Mouse (Mus musculus): ENCODE results near the gene Cnbp. TPM values are rescaled to one million over a fixed set of nuclear protein-coding genes. Genes with fewer than 3 reads are reported as not detected.

The Cnbp gene
- total RNA-seq, 1 experiment from 2014 or later = 558 TPM

GRCm38 (mm10) chr6:87809144-87809543 is 41.8 kb downstream of the Cnbp start:
- no peak for ATAC-seq (ENCODE audit: extremely low read depth, insufficient number of reproducible peaks, low FRiP score, poor library complexity, severe bottlenecking)

DNA sequence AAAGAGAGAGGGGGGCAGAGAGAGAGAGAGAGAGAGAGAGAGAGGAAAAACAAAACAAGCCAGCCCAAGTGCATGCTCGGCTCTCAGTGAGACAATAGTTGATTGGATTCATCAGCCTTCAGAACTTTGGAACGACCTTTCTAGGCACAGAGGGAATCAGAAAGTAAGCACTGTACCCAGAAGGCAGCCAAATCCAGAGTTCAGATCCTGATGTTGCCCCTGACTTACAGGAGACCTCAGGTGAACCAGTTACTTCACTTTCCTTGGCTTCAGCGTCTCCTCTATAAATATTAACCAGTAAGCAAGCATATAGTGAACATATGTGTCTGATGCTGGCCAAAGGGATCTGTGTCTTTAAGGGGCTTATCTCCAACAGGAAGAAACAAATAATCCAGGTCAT is 42.4 kb downstream of the Cnbp start:
- ATAC-seq (ENCODE audit: extremely low read depth, insufficient number of reproducible peaks, low FRiP score, poor library complexity, severe bottlenecking) = no peak

DNA sequence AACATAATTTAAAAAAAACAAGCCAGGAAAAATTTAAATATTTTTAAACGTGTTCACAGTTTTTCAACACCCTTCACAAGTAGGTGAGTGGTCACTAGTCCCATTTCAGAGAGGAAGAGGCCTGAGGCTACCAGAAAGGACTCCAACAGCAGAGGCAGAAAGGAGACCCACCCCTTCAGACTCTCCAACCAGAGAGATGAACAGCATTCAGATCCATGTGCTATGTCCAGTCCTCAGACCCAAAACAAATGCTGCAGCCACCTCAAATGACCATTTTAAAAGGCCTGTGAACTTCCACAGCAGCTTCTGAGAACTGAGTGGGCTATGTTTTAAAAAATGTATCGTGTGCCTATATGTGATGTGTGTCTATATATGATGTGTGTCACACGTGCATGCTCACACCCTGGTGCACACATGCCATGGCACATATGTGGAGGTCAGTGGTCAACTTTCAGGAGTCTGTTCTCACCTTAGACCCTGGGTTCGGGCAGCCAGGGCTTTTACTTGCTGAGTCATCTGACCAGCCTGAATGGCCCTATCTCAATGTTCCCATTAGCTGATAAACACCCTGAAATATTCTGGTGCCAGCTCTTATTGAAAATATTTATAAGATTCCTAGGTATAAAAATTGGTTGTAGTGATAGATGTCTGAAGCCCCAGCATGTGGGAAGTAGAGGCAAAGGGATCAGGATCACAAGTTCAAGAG is 43.0 kb downstream of the Cnbp start:
- no peak for ATAC-seq (ENCODE audit: extremely low read depth, insufficient number of reproducible peaks, low FRiP score, poor library complexity, severe bottlenecking)

GRCm38 (mm10) chr6:87806857-87807256 is 44.0 kb downstream of the Cnbp start:
- ATAC-seq (ENCODE audit: extremely low read depth, insufficient number of reproducible peaks, low FRiP score, poor library complexity, severe bottlenecking) = no peak

DNA sequence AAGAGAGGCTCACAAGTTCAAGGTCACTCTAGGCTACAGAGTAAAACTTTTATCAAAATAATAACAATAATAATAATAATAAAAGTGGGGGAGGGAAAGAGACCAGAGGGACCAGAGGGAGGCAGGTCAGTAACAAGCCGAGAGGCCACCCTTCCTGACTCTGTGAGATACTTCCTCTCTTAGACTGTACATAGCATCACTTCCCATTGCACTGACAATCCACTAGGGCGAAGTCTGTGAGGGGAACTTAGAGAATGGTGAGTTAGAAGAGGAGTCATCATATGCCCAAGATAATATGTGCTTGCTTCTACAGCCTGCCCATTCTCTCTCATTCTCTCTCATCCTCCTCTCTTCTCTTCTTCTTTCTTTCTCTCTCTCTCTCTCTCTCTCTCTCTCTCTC is 44.9 kb downstream of the Cnbp start:
- ATAC-seq (ENCODE audit: extremely low read depth, insufficient number of reproducible peaks, low FRiP score, poor library complexity, severe bottlenecking) = peak; percentile 83

DNA sequence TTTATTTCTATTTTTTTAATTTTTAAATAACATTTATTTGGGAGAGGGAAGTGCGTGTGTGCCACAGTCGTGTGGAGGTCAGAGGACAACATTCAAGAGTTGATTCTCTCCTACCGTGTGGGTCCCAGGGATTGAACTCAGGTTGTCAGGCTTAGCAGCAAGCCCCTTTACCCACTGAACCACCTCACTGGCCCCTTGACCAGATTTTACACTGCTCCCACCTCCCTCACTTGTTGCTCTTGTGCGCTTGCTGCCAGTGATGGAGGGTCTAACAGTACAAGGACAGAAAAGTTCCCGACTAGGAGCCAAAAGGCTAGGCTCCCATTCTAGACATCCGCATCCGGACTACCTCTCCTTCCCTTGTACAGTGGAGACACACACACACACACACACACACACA is 45.5 kb downstream of the Cnbp start:
- no peak for ATAC-seq (ENCODE audit: extremely low read depth, insufficient number of reproducible peaks, low FRiP score, poor library complexity, severe bottlenecking)

- ATAC-seq (ENCODE audit: extremely low read depth, insufficient number of reproducible peaks, low FRiP score, poor library complexity, severe bottlenecking) = no peak
Observed at GRCm38 (mm10) chr6:87804886-87805285, 46.0 kb downstream of the Cnbp start.

- ATAC-seq (ENCODE audit: extremely low read depth, insufficient number of reproducible peaks, low FRiP score, poor library complexity, severe bottlenecking) = no peak
Observed at GRCm38 (mm10) chr6:87804036-87804435, 46.9 kb downstream of the Cnbp start.

- peak; percentile 33; the same call in 1 of the 2 replicates for ATAC-seq (ENCODE audit: extremely low read depth, insufficient number of reproducible peaks, low FRiP score, poor library complexity, severe bottlenecking)
Observed at GRCm38 (mm10) chr6:87802462-87802861, 48.4 kb downstream of the Cnbp start.

DNA sequence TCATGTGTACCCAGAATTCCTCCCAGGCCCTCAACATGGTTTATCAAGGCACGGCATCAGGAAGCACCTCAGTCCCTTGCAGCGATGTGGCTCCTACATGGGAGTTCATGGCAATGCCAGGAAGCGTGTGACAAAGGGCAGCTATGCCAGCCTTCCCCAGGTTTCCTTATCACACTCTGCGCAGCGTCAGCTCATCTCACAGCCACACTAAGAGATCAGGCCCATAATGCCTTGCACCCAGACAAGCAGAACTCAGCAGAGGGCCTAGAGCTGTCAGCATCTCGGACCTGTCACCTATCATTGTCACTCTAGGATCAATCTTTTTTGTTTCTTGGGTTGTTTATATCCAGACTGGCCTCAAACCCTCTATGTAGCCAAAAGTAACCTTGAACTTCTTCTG is 51.3 kb downstream of the Cnbp start:
- no peak for ATAC-seq (ENCODE audit: extremely low read depth, insufficient number of reproducible peaks, low FRiP score, poor library complexity, severe bottlenecking)

- ATAC-seq (ENCODE audit: extremely low read depth, insufficient number of reproducible peaks, low FRiP score, poor library complexity, severe bottlenecking) = no peak
Observed at GRCm38 (mm10) chr6:87797321-87797720, 53.6 kb downstream of the Cnbp start.

DNA sequence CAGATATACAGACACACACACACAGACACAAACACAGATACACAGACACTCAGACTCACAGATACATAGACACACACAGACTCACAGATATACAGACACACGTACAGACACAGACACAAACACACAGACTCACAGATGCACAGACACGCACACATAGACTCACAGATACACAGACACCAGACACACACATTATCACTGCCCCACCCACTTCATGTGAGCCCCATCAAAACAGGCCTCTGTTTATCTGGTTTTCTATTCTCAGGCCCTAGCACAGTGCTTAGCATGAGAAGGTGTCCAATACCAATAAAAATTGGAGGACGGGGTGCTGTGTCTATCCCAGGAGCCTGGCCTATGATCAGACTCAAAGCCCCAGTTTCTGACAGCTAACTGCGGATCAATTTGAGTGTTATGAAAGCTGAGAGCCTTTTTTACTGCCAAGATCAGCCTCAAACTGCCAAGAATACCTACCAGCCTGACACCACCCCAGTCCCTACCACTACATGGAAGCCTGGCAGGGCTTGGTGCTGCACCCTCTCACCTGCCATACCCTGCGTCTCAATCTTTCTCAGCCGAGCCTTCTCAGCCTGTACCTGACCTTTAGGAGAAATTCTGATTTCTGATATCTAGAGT is 54.5 kb downstream of the Cnbp start:
- ATAC-seq (ENCODE audit: extremely low read depth, insufficient number of reproducible peaks, low FRiP score, poor library complexity, severe bottlenecking) = no peak

DNA sequence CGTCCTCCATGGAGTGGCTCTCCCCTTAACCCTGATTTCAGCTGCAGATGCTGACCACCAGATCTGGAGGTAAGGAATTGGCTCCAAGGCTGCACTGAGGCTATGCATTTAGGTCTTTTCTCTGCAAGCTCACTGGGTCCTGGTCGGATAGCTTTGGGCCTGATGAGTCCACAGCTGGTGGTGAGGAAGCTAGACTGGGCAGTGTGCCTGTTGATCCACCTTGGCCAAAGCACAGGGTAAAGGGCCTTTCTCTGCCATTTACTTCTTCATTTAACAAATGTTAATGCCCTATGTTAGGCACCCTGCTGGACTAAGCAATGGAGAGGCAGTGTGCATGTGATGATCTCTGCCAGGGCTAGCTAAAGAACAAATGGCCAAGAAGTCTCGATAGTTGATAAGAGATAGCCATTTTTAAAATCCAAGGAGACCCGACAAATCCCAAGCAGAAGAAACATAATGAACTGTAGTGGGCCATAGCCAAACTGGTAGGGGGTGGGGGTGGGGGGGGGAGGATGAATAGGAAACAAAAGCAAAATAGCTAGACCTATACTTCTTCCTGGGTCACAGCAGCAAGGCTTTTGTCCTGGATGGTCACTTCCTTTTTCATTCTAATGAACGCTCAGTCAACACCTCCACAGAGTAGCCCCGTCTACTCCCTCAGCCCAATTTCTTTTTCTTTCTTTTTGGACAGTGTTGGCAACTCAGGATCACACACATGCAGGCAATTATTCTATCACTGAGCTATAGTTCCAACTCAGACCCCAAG is 55.3 kb downstream of the Cnbp start:
- no peak for ATAC-seq (ENCODE audit: extremely low read depth, insufficient number of reproducible peaks, low FRiP score, poor library complexity, severe bottlenecking)

- ATAC-seq (ENCODE audit: extremely low read depth, insufficient number of reproducible peaks, low FRiP score, poor library complexity, severe bottlenecking) = no peak
Observed at GRCm38 (mm10) chr6:87793821-87794510, 56.9 kb downstream of the Cnbp start.

Other genes with a start within 250 kb of the Cnbp start
- gene Aplf, start 178.9 kb downstream of the Cnbp start, total RNA-seq (2017) = 8.2 and 10.0 TPM in 2 replicates
- gene Efcc1, start 120.2 kb downstream of the Cnbp start, total RNA-seq (2017) = not detected in 2 replicates
- gene Gp9, start 73.0 kb downstream of the Cnbp start, total RNA-seq (2017) = 13.3 and 13.5 TPM in 2 replicates
- gene Rab43, start 38.9 kb downstream of the Cnbp start, total RNA-seq (2017) = 29.3 and 47.0 TPM in 2 replicates
- gene Gm45140, start 15.3 kb downstream of the Cnbp start, total RNA-seq (2017) = 17.8 and 23.3 TPM in 2 replicates
- gene Isy1, start 12.3 kb downstream of the Cnbp start, total RNA-seq (2017) = 26.0 and 48.2 TPM in 2 replicates
- 67.4 and 77.5 TPM in 2 replicates for gene Copg1, start 36.7 kb upstream of the Cnbp start, total RNA-seq (2017)
- 41.1 and 63.9 TPM in 2 replicates for gene Hmces, start 62.8 kb upstream of the Cnbp start, total RNA-seq (2017)
- not detected in 2 replicates for gene H1fx, start 130.5 kb upstream of the Cnbp start, total RNA-seq (2017)
- gene Rab7, start 194.2 kb upstream of the Cnbp start, total RNA-seq (2017) = 148 and 159 TPM in 2 replicates
- 56.1 and 60.4 TPM in 2 replicates for gene Rpn1, start 233.4 kb upstream of the Cnbp start, total RNA-seq (2017)

All from neutrophil, adult 5-6 weeks (primary cell).